Mouse (Mus musculus): ENCODE results near the gene Vav3.

DNA sequence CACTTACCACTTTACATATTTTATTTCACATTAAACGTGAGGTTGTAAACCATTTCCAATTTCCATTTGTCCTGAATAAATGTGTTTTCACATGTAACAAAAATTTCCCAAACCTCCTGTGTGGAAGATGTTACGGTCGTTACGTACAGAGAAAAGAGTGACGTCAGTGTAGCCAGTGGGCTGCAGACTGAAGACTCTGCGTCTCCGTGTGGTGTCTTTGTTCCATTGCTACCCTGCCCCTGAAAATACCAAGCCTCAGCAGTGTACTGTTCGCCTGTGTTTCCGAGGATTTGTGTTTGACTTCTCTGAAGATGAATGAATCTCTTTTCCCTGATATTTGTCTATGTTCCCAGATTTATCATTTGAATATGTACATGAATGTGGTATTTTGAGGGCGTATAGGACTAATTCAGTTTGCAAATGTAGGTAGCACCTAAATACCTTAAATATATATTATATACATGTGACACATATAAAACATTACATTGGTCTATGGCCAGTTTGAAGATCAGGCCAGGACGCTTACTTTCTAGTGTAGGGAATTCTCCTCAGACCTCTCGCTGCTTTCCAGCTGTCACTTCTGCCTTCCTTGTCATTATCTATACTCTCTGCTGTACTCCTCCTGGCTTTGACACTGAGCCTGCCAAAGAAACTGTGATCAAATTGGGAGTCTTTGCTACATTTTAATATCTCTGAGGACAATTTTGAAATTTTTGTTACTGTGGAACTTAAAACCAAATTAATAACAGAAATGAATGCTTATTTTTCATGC, 312.6 kb downstream of the Vav3 start:
- TF ChIP-seq CTCF (IDR thresholded peaks at IDR 0.05; ENCODE audit: extremely low read depth, insufficient read depth, insufficient read length, insufficient replicate concordance) (no peak), POLR2A (IDR thresholded peaks at IDR 0.05; ENCODE audit: low read depth, low read length) (no peak)
